Mouse (Mus musculus) testis, postnatal 14 days (tissue): ENCODE data around the gene A630001G21Rik.

Experiments used
- DNase-seq: peaks from one replicate; pipeline ENCODE4 v3.0.0; 2021; ENCODE audit warnings: low spot score

A630001G21Rik gene

GRCm38 (mm10) chr1:85771976-85772375 lies 6.5 kb downstream of the A630001G21Rik start:
- no peak for DNase-seq

GRCm38 (mm10) chr1:85767754-85768153 lies 10.7 kb downstream of the A630001G21Rik start:
- DNase-seq, result no peak

DNA sequence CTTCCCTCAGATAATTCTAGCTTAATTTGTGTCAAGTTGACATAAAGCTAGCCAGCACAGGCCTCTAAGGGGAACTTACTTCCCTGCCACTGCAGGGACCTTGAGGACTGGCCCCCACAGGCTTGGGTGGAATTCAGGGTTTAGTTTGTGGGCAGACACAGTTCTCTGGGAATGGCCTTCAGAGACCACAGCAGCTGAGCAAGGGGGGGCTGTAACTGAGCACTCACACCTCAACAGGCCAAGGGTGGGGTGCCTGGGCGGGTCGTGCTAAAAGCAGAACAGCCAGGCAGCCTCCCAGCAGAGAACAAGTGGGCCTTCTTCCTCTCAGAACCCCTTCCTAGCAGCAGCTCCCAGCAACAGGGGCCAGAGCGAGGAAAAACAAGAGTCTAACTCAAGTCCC lies 12.3 kb downstream of the A630001G21Rik start:
- no peak for DNase-seq

DNA sequence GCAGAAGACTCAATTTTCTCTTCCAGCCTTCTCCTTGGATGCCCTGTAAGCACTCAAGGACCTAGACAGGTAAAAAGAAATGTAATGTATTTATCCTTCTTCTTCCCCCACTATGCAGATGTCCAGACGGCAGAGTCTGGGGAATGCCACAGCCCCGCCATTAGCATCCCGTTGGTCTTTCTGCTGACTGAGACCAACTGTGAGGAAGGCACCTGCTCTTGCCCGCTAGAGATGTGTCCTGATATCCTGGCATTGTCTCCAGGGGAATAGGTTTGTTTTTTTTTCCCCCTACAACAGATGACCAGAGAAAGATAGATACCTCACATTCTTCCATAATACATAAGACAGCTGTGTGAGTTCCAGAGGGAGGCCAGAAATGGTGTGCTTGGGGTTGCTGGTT lies 14.2 kb downstream of the A630001G21Rik start:
- DNase-seq, result no peak

GRCm38 (mm10) chr1:85763386-85763785 lies 15.1 kb downstream of the A630001G21Rik start:
- DNase-seq, result no peak

DNA sequence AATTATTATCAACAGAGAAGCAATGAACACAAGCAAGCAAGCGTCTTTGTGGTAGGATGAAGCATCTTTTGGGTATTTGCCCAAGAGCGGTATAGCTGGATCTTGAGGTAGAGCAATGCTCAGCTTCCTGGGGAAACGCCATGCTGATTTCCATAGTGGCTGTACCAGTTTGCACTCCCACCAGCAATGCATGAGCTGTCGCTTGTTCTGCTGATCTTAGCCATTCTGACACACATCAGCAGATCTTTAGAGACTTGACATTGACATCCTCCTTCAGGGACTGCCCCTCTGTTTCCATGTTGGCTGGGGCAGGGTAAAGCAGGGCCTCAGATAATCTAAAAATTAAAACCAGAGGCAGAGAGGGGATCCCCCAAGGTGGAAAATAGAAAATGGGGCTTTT lies 16.8 kb downstream of the A630001G21Rik start:
- no peak for DNase-seq

GRCm38 (mm10) chr1:85758969-85759293 lies 19.5 kb downstream of the A630001G21Rik start:
- no peak for DNase-seq

DNA sequence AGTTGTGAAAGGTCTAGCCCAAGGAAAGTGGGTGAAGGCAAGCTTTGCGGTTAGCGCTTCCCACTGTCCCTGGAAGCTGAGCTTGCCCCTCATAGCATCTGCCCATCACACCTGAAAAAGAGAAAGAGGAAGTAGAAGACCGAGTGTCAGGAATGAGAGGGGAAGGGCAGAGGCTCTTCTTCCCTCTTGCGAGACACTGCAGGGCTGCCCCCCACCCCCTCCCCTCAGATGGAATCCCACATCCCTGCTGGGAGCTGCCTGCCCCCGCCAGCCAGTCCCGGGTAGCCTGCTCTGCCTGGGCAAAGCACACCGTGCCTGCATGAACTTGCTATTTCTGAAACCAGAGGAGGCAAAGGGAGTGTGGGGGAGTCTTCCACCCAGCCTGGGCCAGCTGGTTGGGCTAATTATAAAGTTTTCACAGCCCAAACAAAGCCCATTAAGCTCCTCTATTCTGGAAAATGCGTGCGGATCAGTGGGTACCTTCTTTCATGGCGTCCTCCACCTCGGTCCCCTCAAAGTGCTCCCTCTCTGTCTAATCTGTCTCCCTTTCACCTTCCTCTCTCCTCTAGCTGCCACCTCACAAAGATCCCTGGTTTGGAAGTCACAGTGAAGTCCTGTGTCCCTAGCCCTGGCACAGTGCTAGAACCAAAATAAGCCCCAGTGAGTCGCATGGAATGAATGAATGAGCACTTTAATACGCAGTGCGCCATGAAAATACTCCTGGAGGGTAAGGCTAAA lies 20.0 kb downstream of the A630001G21Rik start:
- peak; percentile 24 for DNase-seq

DNA sequence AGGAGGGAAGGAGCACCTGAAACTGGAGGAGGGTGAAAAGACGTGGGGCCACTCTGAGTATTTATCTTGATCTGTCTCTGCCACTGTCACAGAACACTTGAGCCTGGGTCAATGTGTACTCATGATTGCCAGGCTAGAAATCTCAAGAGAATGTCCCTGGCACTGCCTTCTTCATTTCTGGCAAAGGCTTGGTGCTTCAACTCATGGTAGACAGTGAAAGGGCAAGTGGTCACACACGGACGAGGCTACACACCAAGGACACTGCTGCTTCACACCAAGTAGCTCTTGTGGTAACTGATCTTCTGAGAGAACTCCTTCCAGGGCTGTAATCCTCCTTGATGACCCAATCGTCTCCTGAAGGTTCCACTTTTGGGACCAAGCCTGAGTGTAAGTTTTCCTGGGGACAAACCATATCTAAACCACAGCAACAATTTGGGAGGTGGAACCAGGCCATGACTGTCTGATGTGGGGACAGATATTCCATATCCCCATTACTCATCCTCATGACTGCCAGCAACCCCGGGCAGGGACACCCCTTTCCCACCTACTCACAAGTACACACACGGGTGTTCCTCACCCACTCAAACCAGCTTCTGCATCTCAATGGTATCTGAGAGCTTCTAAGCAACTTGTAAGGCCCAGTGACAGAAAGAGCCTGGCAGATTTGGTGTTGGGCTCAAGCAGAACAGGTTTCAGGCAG lies 20.8 kb downstream of the A630001G21Rik start:
- DNase-seq, result no peak

DNA sequence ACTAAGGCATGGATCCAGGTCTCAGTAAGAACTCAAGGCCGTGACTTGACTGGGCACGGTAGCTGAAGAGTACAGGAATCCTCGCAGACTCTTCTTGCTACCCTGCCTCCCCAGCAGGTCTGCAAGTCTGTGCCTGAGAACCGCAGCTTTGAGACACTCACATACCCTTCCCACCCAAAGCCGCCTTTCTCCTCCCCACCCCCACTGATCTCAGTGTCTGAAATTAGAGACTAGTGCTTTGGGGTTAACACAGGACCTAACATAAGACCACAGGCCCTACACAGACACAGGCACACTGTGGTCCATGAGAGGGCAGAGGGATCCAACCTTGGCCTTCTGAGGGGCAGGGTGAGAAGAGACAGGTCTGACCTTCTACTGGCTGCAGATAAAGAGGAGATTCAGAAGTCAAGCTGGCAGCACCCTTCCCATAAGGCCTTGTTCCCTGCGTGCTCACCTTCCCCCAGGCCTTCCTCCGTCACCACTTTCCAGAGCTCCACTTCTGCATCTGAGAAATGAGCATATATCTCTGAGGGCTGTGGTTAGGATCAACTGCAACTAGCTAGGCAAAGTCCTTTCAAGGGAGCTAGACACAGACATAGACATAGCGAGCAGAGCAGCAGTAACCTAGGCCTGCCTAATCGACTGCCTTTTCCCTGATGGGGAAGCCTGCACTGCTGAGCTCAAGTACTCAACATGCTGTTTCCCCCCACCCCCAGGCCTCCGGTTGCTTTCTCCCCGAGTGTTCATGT lies 26.3 kb downstream of the A630001G21Rik start:
- no peak for DNase-seq

DNA sequence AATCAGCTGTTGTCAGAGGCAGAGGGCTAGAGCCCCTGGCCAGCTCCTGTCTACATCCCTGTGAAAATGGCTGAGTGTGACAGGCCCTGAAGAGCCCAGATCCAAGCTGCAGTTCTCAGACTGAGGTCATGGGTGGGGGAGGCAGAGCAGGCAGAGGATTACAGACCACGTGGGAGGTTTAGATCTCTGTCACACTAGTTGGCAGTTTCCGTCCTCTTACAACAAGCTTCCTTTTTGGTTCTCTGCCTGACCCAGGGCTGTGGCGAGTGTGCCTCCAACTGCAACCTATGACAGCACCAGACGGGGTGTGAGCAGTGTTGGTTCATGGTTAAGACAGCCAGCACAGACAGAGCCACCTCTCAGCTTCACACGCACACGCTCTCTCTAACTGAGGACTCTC lies 26.9 kb downstream of the A630001G21Rik start:
- no peak for DNase-seq

DNA sequence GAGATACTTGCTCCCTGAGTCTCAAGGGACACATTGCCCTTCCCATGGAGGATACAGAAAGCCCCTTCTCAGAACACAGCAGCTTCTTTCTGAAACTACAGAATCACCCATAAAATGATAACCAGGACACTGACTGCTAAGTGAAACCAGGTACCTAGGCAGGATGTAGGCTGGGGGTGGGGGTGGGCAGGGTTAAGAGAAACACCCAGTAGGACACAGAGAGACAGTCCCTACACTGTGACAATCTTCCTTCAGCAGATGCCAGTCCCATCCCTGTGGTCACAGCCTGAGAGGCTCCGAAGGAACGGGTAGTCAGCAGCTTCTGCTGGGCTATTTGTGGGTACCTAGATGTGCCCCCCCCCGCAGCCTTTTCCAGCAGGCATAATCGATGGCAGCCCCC lies 27.8 kb downstream of the A630001G21Rik start:
- DNase-seq, result no peak

DNA sequence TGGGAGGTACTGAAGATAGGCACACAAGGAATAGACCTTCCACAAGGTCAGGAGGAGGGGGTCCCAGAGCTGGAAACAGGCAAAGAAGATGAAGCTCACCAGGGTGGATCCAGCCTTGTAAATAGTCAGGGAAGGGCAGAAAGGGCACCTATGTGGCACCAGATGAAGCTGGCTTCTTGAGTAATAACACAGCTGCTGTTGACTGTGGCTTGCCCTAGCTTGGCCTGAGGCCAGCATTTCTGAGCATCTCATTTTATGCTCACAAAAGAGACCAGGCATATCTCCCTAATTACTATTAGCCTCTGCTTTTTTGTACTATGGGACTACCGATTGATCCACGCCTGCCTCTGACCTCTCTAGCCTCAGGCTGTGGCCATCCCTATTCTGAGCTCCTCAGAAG lies 28.6 kb downstream of the A630001G21Rik start:
- DNase-seq, result no peak

- no peak for DNase-seq
These were observed 31.9 kb downstream of the A630001G21Rik start for GRCm38 (mm10) chr1:85746511-85746910.

GRCm38 (mm10) chr1:85744539-85744938 lies 33.9 kb downstream of the A630001G21Rik start:
- no peak for DNase-seq

DNA sequence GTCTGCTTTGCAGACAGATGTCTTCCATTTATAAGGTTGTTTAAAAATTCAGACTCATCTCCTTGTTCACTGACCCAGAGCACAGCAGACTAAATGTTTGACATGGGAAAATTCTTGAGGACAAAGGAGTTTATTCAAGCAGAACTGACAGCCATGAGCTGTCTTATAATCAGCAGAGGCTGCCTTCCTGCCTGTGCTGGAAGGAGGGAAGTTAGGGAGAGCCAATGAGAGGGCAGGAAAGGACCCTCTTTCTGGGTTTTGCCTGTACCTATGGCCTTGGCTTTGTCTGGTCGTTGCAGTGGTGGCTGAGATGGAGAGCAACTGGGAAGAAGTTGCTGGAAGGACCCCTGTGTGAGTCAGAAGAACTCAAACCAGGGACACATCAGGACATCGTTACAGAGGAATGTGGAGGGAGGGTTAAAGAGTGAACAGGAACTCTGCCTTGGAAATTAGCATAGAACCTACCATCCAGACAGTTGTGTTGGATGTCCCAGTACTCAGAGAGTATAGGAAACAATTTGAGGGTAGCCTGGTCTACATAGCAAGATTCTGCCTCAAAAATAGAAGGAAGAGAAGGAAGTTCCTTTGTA lies 35.4 kb downstream of the A630001G21Rik start:
- DNase-seq, result no peak

DNA sequence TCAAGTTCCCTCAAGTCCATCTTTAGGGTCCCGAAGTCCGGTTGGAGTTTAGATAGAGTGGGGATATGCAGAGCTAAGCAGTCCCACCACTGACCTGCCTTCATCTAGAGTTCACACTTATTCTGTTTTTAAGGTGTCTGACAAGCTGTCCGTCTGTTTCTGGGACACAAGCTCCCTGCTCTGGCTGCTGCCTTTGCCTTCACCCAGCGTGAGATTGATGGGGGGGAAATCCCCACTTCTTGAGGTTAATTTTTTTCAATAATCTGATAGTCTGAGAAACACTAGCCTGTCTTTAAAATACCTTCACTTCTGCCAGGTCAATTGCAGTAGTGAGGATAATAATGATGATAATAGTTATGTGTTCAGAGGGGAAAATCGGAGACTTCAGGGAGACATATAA lies 36.1 kb downstream of the A630001G21Rik start:
- DNase-seq, result no peak

DNA sequence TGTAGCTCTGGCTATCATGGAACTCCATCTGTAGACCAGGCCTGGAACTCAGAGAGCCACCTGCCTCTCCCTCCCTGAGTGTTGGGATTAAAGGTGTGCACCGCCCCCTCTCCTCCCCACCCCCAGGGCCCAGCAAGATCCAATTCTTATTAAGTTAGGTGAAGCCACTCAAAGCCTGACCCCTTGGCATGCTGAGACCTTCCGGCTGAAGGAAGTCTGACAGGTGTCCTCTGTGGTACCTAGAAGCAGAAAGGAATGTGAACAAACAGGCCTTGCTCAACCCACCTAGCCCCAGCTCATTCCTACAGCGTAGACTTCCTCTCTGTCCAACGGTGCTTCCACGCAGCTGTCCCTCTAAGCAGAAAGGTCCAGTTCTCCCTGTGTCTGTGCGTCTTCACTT lies 37.5 kb downstream of the A630001G21Rik start:
- no peak for DNase-seq

- no peak for DNase-seq
These were observed 38.6 kb downstream of the A630001G21Rik start for GRCm38 (mm10) chr1:85739819-85740218.

DNA sequence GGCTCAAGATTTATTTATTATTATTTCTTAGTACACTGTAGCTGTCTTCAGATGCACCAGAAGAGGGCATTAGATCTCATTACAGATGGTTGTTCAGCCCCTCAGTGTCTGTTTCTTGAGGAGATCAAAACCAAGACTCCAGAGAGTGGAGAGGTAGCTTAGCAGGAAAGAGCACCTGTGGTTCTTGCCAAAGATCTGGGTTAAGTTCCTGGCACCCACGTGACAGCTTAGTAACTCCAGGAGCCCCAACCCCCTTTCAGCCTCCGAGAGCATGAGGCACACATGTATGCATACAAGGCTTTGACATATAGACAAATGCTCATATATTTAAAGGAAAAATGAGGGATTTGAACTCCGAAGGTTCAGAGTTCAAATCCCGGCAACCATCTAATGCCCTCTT lies 39.4 kb downstream of the A630001G21Rik start:
- DNase-seq, result no peak

DNA sequence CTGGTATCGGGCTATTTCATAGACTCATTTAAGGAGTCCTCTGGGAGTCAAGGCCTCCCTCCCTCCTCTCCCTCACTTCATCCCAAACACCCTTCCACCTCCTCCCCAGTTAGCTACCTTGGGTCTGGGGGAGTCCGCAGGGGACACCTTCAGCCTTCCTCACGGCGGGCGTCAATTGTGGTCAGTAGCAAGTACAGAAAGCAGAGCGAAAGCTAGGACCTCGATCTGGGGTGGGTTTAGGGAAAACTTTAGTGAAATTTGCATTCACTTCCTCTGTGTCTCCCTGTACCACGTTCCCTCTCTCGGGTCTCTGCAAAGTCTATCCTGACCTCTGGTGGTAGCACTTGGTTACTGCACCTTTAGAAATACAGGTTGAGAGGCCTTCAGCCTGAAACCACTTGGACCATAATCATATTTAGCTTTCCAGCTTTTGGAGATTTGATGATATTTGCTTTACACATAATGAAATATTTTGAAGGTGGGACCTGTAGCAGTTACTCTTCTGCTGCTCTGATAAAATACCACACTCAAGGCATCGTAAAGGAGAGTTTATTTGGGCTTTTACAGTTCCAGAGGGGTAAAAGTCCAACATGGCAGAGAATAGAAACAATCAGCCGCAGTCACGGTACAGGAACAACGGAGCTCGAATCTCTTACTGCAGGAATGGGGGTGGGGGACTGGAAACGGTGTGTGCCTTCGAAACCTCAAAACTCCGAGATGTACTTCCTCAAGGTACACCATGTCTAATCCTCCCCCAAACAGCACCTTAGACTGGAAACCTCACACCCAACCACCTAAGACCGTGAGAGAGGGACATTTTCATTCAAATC lies 41.9 kb downstream of the A630001G21Rik start:
- DNase-seq, result peak; percentile 74
